Mouse (Mus musculus): Measurements from ENCODE around the gene Uvrag. TPM values are rescaled to one million over a fixed set of nuclear protein-coding genes. Genes with fewer than 3 reads are reported as not detected.

Gene Uvrag
- polyA plus RNA-seq, 1 experiment from 2014 or later: 16.7 TPM

- Histone ChIP-seq H3K27ac (no peak overlapping the region), H3K27me3 (peaks cover 17% of the 10 kb centered on the region), H3K36me3 (no peaks in the 10 kb centered on the region), H3K9me3 (no peaks in the 10 kb centered on the region), H3K4me2 (no peak overlapping the region), H3K4me1 (peaks cover 66% of the 10 kb centered on the region), H3K9ac (no peak overlapping the region), H3K4me3 (no peak overlapping the region)
- WGBS: 49% methylated on average over 9 of the region's 9 CpGs
- no peak for ATAC-seq (ENCODE audit: insufficient number of reproducible peaks, low FRiP score, low TSS enrichment, low read depth)
Measured at GRCm38 (mm10) chr7:98863969-98864718, 276.8 kb downstream of the Uvrag start.

GRCm38 (mm10) chr7:98862994-98863393 is 277.9 kb downstream of the Uvrag start:
- WGBS: 30% methylated on average over 5 of the region's 5 CpGs
- peaks cover 17% of the 10 kb centered on the region for H3K27me3 ChIP-seq
- H3K4me1 ChIP-seq: peaks cover 60% of the 10 kb centered on the region
- no peak overlapping the region for H3K4me2 ChIP-seq
- no peak overlapping the region for H3K27ac ChIP-seq
- H3K36me3 ChIP-seq: no peaks in the 10 kb centered on the region
- no peak overlapping the region for H3K4me3 ChIP-seq
- no peaks in the 10 kb centered on the region for H3K9me3 ChIP-seq
- ATAC-seq (ENCODE audit: insufficient number of reproducible peaks, low FRiP score, low TSS enrichment, low read depth): no peak
- no peak overlapping the region for H3K9ac ChIP-seq

- Histone ChIP-seq H3K4me1 (peaks cover 60% of the 10 kb centered on the region), H3K36me3 (no peaks in the 10 kb centered on the region), H3K27ac (peak overlapping the region; percentile 4), H3K9me3 (no peaks in the 10 kb centered on the region), H3K4me3 (no peak overlapping the region), H3K9ac (no peak overlapping the region), H3K4me2 (no peak overlapping the region), H3K27me3 (peaks cover 12% of the 10 kb centered on the region)
- WGBS: 19% methylated on average over 2 of the region's 2 CpGs
- no peak for ATAC-seq (ENCODE audit: insufficient number of reproducible peaks, low FRiP score, low TSS enrichment, low read depth)
Measured at GRCm38 (mm10) chr7:98861002-98861401, 279.9 kb downstream of the Uvrag start.

- ATAC-seq (ENCODE audit: insufficient number of reproducible peaks, low FRiP score, low TSS enrichment, low read depth): no peak
- Histone ChIP-seq H3K36me3 (peaks cover 12% of the 10 kb centered on the region), H3K9me3 (no peaks in the 10 kb centered on the region), H3K4me1 (peaks cover 57% of the 10 kb centered on the region), H3K27ac (0 out of 2 replicates have a peak overlapping the region, but pooled peaks have one; percentile 30), H3K27me3 (no peaks in the 10 kb centered on the region; the same call in 1 of the 2 replicates), H3K4me2 (no peak overlapping the region), H3K9ac (no peak overlapping the region), H3K4me3 (no peak overlapping the region)
- 58% methylated on average over 3 of the region's 3 CpGs for WGBS
Measured at GRCm38 (mm10) chr7:98857094-98857493, 283.8 kb downstream of the Uvrag start.

GRCm38 (mm10) chr7:98856128-98856527 is 284.8 kb downstream of the Uvrag start:
- Histone ChIP-seq H3K9ac (no peak overlapping the region), H3K4me2 (no peak overlapping the region), H3K36me3 (peaks cover 12% of the 10 kb centered on the region), H3K9me3 (no peaks in the 10 kb centered on the region), H3K4me3 (no peak overlapping the region), H3K27me3 (no peaks in the 10 kb centered on the region; the same call in 1 of the 2 replicates), H3K4me1 (peaks cover 57% of the 10 kb centered on the region), H3K27ac (no peak overlapping the region)
- no peak for ATAC-seq (ENCODE audit: insufficient number of reproducible peaks, low FRiP score, low TSS enrichment, low read depth)
- 60% methylated on average over 3 of the region's 3 CpGs for WGBS

DNA sequence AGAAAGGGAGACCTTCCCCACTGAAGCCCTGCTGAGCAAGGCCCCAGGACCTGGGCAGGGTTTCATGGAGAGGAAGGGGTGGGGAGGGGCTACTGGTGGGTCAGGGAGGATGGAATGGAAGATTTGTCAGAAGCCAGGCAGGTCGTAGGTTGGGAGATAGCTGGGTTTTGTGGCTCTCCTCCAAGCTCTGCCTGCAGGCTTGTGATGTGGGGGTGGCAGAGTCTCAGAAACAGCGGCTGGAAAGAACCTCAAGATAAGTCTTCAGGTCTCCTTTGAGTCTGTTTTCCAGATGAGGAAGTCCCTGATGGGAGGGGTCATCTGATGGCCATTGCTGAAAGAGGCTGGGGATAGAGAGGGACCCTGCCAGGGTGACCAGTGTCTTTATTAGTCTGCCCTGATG is 285.6 kb downstream of the Uvrag start:
- Histone ChIP-seq H3K27me3 (no peaks in the 10 kb centered on the region; the same call in 1 of the 2 replicates), H3K9ac (no peak overlapping the region), H3K4me1 (peaks cover 56% of the 10 kb centered on the region), H3K4me3 (no peak overlapping the region), H3K9me3 (no peaks in the 10 kb centered on the region), H3K36me3 (peaks cover 14% of the 10 kb centered on the region), H3K4me2 (no peak overlapping the region), H3K27ac (no peak overlapping the region)
- whole genome bisulfite sequencing: 77% methylated on average over 2 of the region's 2 CpGs
- no peak for ATAC-seq (ENCODE audit: insufficient number of reproducible peaks, low FRiP score, low TSS enrichment, low read depth)

DNA sequence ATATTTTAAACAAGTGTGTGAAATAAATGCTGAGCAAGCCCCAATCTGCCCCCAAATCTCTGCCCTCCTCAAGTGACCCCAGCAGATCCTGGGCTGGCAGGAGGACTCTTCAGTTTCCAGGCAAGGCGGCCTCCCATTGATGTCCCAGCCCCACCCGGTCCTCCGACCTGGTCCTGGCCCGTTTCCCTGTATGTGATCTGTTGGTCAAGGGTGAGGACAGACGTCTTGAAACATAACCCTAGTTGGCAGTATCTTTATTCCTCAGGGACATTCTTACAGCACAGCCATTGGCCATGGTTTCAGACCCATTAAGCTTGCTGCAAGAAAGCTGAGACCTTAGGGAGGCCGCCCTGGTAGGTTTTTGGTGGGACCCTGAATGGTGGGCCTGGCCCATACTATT is 287.1 kb downstream of the Uvrag start:
- no peak for ATAC-seq (ENCODE audit: insufficient number of reproducible peaks, low FRiP score, low TSS enrichment, low read depth)
- peaks cover 22% of the 10 kb centered on the region for H3K36me3 ChIP-seq
- H3K4me1 ChIP-seq: peaks cover 64% of the 10 kb centered on the region
- H3K4me2 ChIP-seq: no peak overlapping the region
- H3K9ac ChIP-seq: no peak overlapping the region
- no peak overlapping the region for H3K27ac ChIP-seq
- H3K9me3 ChIP-seq: no peaks in the 10 kb centered on the region
- no peak overlapping the region for H3K4me3 ChIP-seq
- WGBS: 85% methylated on average over 6 of the region's 6 CpGs
- H3K27me3 ChIP-seq: peaks cover 3% of the 10 kb centered on the region; the same call in 1 of the 2 replicates

DNA sequence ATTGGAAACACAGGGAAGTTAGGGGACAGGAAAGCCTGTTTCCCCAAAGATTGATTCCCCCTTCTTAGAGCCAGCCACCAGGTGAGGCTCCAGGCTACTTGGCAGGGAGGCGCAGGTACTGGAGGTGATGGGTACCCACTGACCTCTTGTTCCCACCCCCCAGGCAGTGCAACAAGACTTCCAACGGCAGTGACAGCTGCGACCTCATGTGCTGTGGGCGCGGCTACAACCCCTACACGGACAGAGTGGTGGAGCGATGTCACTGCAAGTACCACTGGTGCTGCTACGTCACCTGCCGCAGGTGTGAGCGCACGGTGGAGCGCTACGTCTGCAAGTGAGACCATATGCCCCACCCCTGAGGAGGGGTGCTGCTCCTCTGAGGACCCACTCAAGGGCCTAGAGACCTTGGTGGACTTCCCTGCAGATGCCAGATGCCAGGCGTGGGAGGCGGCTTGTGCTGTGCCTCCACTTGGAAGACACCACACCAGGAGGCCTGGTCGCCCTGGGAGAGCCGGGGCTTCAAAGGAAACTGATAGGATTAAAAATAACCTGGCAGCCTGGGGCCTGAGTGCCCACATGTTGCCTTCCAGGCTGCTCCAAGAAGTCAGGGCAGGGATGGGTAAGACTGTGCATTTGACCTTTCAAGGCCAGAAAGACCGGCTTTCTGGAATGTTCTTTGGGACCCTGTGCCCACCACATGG is 287.8 kb downstream of the Uvrag start:
- H3K9ac ChIP-seq: no peak overlapping the region
- peaks cover 29% of the 10 kb centered on the region for H3K36me3 ChIP-seq
- H3K27ac ChIP-seq: no peak overlapping the region
- no peak overlapping the region for H3K4me2 ChIP-seq
- H3K4me3 ChIP-seq: no peak overlapping the region
- H3K27me3 ChIP-seq: 0 out of 2 replicates have a peak, but pooled peaks cover 3% of the 10 kb centered on the region
- peaks cover 64% of the 10 kb centered on the region for H3K4me1 ChIP-seq
- 75% methylated on average over 18 of the region's 18 CpGs for WGBS
- ATAC-seq (ENCODE audit: insufficient number of reproducible peaks, low FRiP score, low TSS enrichment, low read depth): no peak
- no peaks in the 10 kb centered on the region for H3K9me3 ChIP-seq

- ATAC-seq (ENCODE audit: insufficient number of reproducible peaks, low FRiP score, low TSS enrichment, low read depth): peak; percentile 53
- peaks cover 55% of the 10 kb centered on the region for H3K4me1 ChIP-seq
- H3K4me3 ChIP-seq: no peak overlapping the region
- H3K4me2 ChIP-seq: no peak overlapping the region
- peaks cover 15% of the 10 kb centered on the region for H3K27me3 ChIP-seq
- WGBS: 27% methylated on average over 9 of the region's 9 CpGs
- H3K9me3 ChIP-seq: no peaks in the 10 kb centered on the region
- peak overlapping the region; percentile 59 for H3K27ac ChIP-seq
- no peak overlapping the region for H3K9ac ChIP-seq
- H3K36me3 ChIP-seq: peaks cover 38% of the 10 kb centered on the region
Measured at GRCm38 (mm10) chr7:98851220-98851619, 289.7 kb downstream of the Uvrag start.

- peaks cover 15% of the 10 kb centered on the region for H3K27me3 ChIP-seq
- H3K36me3 ChIP-seq: peaks cover 38% of the 10 kb centered on the region
- 88% methylated on average over 5 of the region's 5 CpGs for WGBS
Measured at GRCm38 (mm10) chr7:98850388-98850787, 290.6 kb downstream of the Uvrag start.

DNA sequence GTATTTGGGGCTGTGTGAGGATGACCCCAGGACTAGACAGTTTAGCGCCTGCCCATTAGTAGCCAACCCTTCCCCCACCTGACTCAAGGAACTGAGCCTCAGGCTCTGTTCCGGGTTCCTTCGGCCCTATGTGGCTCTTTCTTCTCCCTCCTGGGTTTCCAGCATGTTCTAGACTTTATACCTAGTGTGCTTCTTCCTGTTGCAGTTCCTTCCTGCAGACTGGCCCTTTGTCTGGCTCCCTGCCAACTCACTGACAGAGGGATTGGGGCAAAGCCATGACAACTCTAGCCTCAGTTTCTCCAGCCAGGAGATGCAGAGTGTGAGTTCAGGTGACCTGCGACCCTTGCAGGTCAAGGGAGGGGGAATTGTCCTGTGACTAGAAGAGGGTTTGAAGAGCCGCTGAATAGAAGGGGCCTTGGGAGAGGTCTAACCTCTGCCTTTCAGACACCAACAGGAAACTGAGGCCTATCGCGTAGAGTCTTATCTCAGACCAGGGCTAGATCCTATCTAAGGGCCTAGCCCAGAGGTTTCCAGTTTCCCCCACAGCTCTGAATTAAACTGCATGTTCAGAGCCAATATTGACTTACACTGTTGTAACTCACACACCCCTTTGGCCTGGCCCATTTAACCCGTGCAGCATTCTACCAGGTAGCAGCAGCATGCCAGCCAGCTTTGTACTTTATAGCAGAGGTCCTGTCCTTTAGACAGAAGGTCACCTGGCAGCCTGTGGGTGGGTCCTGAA is 291.9 kb downstream of the Uvrag start:
- Histone ChIP-seq H3K27me3 (peaks cover 19% of the 10 kb centered on the region), H3K36me3 (peaks cover 37% of the 10 kb centered on the region), H3K4me1 (peaks cover 57% of the 10 kb centered on the region), H3K9ac (no peak overlapping the region), H3K9me3 (no peaks in the 10 kb centered on the region), H3K27ac (no peak overlapping the region), H3K4me2 (no peak overlapping the region), H3K4me3 (no peak overlapping the region)
- WGBS: 84% methylated on average over 8 of the region's 8 CpGs
- no peak for ATAC-seq (ENCODE audit: insufficient number of reproducible peaks, low FRiP score, low TSS enrichment, low read depth)

More at GRCm38 (mm10) chr7:98850388-98850787, 290.6 kb downstream of the Uvrag start:
- H3K4me1 ChIP-seq: peaks cover 55% of the 10 kb centered on the region
- H3K9me3 ChIP-seq: no peaks in the 10 kb centered on the region
- no peak overlapping the region for H3K4me2 ChIP-seq
- H3K27ac ChIP-seq: peak overlapping the region; percentile 59; the same call in 1 of the 2 replicates
- no peak overlapping the region for H3K4me3 ChIP-seq
- no peak overlapping the region for H3K9ac ChIP-seq
- no peak for ATAC-seq (ENCODE audit: insufficient number of reproducible peaks, low FRiP score, low TSS enrichment, low read depth)

All from limb, embryonic 15.5 days (tissue).